Mouse (Mus musculus) neural tube, embryonic 13.5 days (tissue): ENCODE results near the gene Tsga13. TPM values are rescaled to one million over a fixed set of nuclear protein-coding genes. Genes with fewer than 3 reads are reported as not detected.

Source experiments
- ATAC-seq: fragments of 200-750 bp; cut with Nextera tagmentation; 2 replicates; pipeline ENCODE4 v1.8.0; 2017; ENCODE audit warnings: low read depth, mild to moderate bottlenecking, moderate TSS enrichment, moderate library complexity
- H3K27ac ChIP-seq: fragments of 300-500 bp; sonication (generic); replicated peaks from 2 replicates; pipeline ENCODE4 v1.5.1; 2015; ENCODE audit warnings: moderate library complexity, mild to moderate bottlenecking, inconsistent platforms
- H3K27me3 ChIP-seq: fragments of 300-500 bp; sonication (generic); 2 replicates; pipeline ENCODE4 v1.6.1; 2015; ENCODE audit warnings: mild to moderate bottlenecking, inconsistent platforms
- H3K36me3 ChIP-seq: fragments of 300-500 bp; sonication (generic); 2 replicates; pipeline ENCODE4 v1.6.1; 2015; ENCODE audit warnings: mild to moderate bottlenecking, inconsistent platforms
- H3K4me1 ChIP-seq: fragments of 300-500 bp; sonication (generic); replicated peaks from 2 replicates; pipeline ENCODE4 v1.6.1; 2015; ENCODE audit warnings: inconsistent platforms
- H3K4me2 ChIP-seq: fragments of 300-500 bp; sonication (generic); 2 replicates; pipeline ENCODE4 v1.6.1; 2015; ENCODE audit warnings: inconsistent platforms, mild to moderate bottlenecking, moderate library complexity
- H3K4me3 ChIP-seq: fragments of 300-500 bp; sonication (generic); 2 replicates; pipeline ENCODE4 v1.5.1; 2015; ENCODE audit warnings: mild to moderate bottlenecking, inconsistent platforms
- H3K9ac ChIP-seq: fragments of 300-500 bp; sonication (generic); 2 replicates; pipeline ENCODE4 v1.6.1; 2015; ENCODE audit warnings: moderate library complexity, mild to moderate bottlenecking, inconsistent platforms
- H3K9me3 ChIP-seq: fragments of 300-500 bp; sonication (generic); 2 replicates; pipeline ENCODE4 v1.6.1; 2016; ENCODE audit warnings: inconsistent platforms
- WGBS: fragments of 180-500 bp; shearing (Covaris S2); methylation state at CpG from one replicate; pipeline ENCODE4 v1.1.7; 2015; 5-methylcytosine and 5-hydroxymethylcytosine counted together
- polyA plus RNA-seq: library from polyadenylated mRNA; unstranded; fragments of >200 nt; fragmentation: Nextera tagmentation; extraction: Ambion mirVana; gene quantifications from 2 replicates; pipeline ENCODE4 v1.2.1, GENCODE M21; 2015

Tsga13 gene
- polyA plus RNA-seq, 1 experiment from 2014 or later: not detected

- H3K9ac ChIP-seq: no peak overlapping the region
- H3K4me3 ChIP-seq: no peak overlapping the region
- H3K4me1 ChIP-seq: no peaks in the 10 kb centered on the region; the same call in 1 of the 2 replicates
- ATAC-seq: no peak
- no peak overlapping the region for H3K4me2 ChIP-seq
- peaks cover 30% of the 10 kb centered on the region for H3K36me3 ChIP-seq
- WGBS: 75% methylated on average over 2 of the region's 2 CpGs
- H3K27ac ChIP-seq: no peak overlapping the region
- H3K9me3 ChIP-seq: no peaks in the 10 kb centered on the region
- no peaks in the 10 kb centered on the region for H3K27me3 ChIP-seq
Observed at GRCm38 (mm10) chr6:30849818-30850217, 65.6 kb downstream of the Tsga13 start.

Other genes starting within 250 kb of the Tsga13 start
- 12.2 and 17.4 TPM in 2 replicates for gene Cep41, start 221.8 kb downstream of the Tsga13 start, polyA plus RNA-seq
- gene Mest, start 192.0 kb downstream of the Tsga13 start, polyA plus RNA-seq: 431 and 546 TPM in 2 replicates
- 27.6 and 29.7 TPM in 2 replicates for gene Copg2, start 18.8 kb downstream of the Tsga13 start, polyA plus RNA-seq
- gene Klf14, start 43.5 kb upstream of the Tsga13 start, polyA plus RNA-seq: 0.27 and 0.90 TPM in 2 replicates